Mouse (Mus musculus) layer of hippocampus, adult 18-20 months (tissue): ENCODE results near the gene Tsr3. TPM values are rescaled to one million over a fixed set of nuclear protein-coding genes. Genes with fewer than 3 reads are reported as not detected.
A peak's percentile ranks its signal among the peaks of the same experiment; 100 is the strongest.
"Not testable (repeated sequence)": the region's sequence is repeated elsewhere in the genome, so short reads cannot be mapped to it uniquely, and the experiment has no call there.

Experiments used
- DNase-seq, 2 experiments: peaks; one replicate each; pipeline ENCODE4 v3.0.0; 2022; ENCODE audit warnings: low spot score in 2 of 2
- long read RNA-seq: library from polyadenylated mRNA; stranded (forward); transcript quantifications from one replicate; pipeline ENCODE4 v2.0.0, GENCODE M21; 2021
- total RNA-seq, 2 experiments: library from RNA; stranded (reverse); gene quantifications; 2 replicates each; pipeline ENCODE4 v1.2.3; 2021

Gene Tsr3
- total RNA-seq = 10 to 100 TPM; 22.9 to 23.7 TPM
- long read RNA-seq, transcript Tsr3-201 (6 exons, 1,192 nt) = major isoform, 15 of 31 reads
- long read RNA-seq, partial matches to known transcripts = 7 of 31 reads
- long read RNA-seq, other reads (novel, unspliced or antisense) = 9 of 31 reads

- DNase-seq = peak; percentile 77 to 88
Measured at GRCm38 (mm10) chr17:25239695-25240636, at the start of gene Tsr3, which contains the start of gene Gnptg. Gene Tsr3, plus strand, starts transcription at chr17:25240170. Gene Gnptg, minus strand, starts transcription at chr17:25240124.

- DNase-seq = no peak
Measured at GRCm38 (mm10) chr17:25202401-25202800, 37.6 kb upstream of the Tsr3 start.

- DNase-seq = peak in 1 of 2 experiments; percentile 81
Measured at GRCm38 (mm10) chr17:25210006-25210405, 30.0 kb upstream of the Tsr3 start.

- DNase-seq = peak in 1 of 2 experiments; percentile 57
Measured at GRCm38 (mm10) chr17:25210680-25211466, 29.1 kb upstream of the Tsr3 start.

GRCm38 (mm10) chr17:25211705-25212104 is 28.3 kb upstream of the Tsr3 start:
- no peak for DNase-seq

- no peak for DNase-seq
Measured at GRCm38 (mm10) chr17:25215431-25215830, 24.5 kb upstream of the Tsr3 start.

- no peak for DNase-seq
Measured at GRCm38 (mm10) chr17:25218967-25219366, 21.0 kb upstream of the Tsr3 start.

GRCm38 (mm10) chr17:25219492-25220295 is 20.3 kb upstream of the Tsr3 start:
- DNase-seq = no peak

GRCm38 (mm10) chr17:25220746-25221145 is 19.2 kb upstream of the Tsr3 start:
- no peak for DNase-seq

GRCm38 (mm10) chr17:25221821-25222503 is 18.0 kb upstream of the Tsr3 start:
- no peak for DNase-seq

- peak in 1 of 2 experiments; percentile 44 for DNase-seq
Measured at GRCm38 (mm10) chr17:25222504-25222940, 17.4 kb upstream of the Tsr3 start.

GRCm38 (mm10) chr17:25222951-25223601 is 16.9 kb upstream of the Tsr3 start:
- DNase-seq = no peak

GRCm38 (mm10) chr17:25224586-25225222 is 15.3 kb upstream of the Tsr3 start:
- no peak for DNase-seq

GRCm38 (mm10) chr17:25225659-25226058 is 14.3 kb upstream of the Tsr3 start:
- DNase-seq = no peak

- DNase-seq = no peak
Measured at GRCm38 (mm10) chr17:25227991-25228390, 12.0 kb upstream of the Tsr3 start.

GRCm38 (mm10) chr17:25230014-25230655 is 9.8 kb upstream of the Tsr3 start:
- DNase-seq = not testable (repeated sequence)

GRCm38 (mm10) chr17:25230700-25231099 is 9.3 kb upstream of the Tsr3 start:
- DNase-seq = no peak

- DNase-seq = not testable (repeated sequence)
Measured at GRCm38 (mm10) chr17:25231621-25232020, 8.3 kb upstream of the Tsr3 start.

- no peak for DNase-seq
Measured at GRCm38 (mm10) chr17:25235635-25236034, 4.3 kb upstream of the Tsr3 start.
